Comparison of ENCODE assay signal across 8 mouse cellular contexts in the genomic region with DNA sequence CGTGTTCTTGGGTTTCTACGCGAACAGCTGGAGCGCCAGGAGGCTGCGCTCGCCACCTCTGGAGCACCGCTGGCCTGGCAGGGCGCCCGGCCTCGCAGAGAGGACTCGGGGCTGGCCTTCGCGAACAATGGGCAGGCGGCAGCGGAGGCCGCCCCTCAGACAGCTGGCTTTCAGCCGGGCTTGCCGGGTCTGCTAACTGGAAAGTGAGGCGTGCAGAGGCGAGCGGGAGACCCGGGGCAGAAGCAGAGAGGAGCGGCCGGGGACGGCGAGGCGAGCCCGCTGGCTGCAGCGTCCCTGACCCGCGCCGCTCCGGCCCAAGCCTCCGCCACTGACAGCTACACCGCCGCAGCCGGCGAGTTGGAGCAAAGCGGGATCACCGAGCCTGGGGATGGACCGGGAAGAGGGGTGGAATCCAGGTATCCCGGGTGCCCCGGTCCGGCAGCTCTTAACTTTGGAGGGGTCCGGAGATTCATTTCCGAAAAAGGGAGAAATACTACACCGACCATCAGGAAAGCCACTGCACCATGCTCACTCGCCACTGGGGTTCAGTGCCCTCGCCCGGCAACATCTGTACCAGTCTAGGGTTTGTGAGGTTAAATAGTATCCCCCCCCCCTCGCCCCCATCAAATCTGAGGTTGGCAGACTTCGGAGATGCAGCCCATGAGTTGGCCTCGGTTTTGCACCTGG. TPM values are rescaled to one million over a fixed set of nuclear protein-coding genes. Genes with fewer than 3 reads are reported as not detected.
DNase-seq lines count a peak whose midpoint lies in the region; ATAC-seq and TF ChIP-seq lines count a peak whose summit lies in the region.

No protein-coding gene starts in this region.

- no peaks in the 10 kb centered on the region for H3K36me3 ChIP-seq in embryonic facial prominence, embryonic 11.5 days (replicated peaks; ENCODE audit: control insufficient read depth, insufficient read depth, low read depth, low read length)
- H3K36me3 ChIP-seq in kidney, adult 2 months (ENCODE audit: control insufficient read depth, insufficient read depth, low read length), result no peaks in the 10 kb centered on the region
- no peaks in the 10 kb centered on the region for H3K36me3 ChIP-seq in liver, embryonic 11.5 days (ENCODE audit: control insufficient read depth, insufficient read depth, low read length)
- no peaks in the 10 kb centered on the region for H3K36me3 ChIP-seq in neural tube, embryonic 12.5 days

- whole genome bisulfite sequencing in embryonic facial prominence, embryonic 11.5 days, result under 1% methylated on average over 51 of the region's 53 CpGs
- under 1% methylated on average over 53 of the region's 53 CpGs for WGBS in kidney, adult 2 months
- 1% methylated on average over 53 of the region's 53 CpGs for WGBS in liver, embryonic 11.5 days
- WGBS in neural tube, embryonic 12.5 days, result under 1% methylated on average over 53 of the region's 53 CpGs

- no peak for TF ChIP-seq POLR2A in kidney, adult 2 months (IDR thresholded peaks at IDR 0.05; ENCODE audit: low read depth, low read length)

- H3K4me1 ChIP-seq in embryonic facial prominence, embryonic 11.5 days (ENCODE audit: control insufficient read depth, insufficient read depth, low read length), result 0 out of 2 replicates have a peak, but pooled peaks cover 2% of the 10 kb centered on the region
- no peaks in the 10 kb centered on the region for H3K4me1 ChIP-seq in kidney, adult 2 months (ENCODE audit: control insufficient read depth, insufficient read depth, low read length)
- H3K4me1 ChIP-seq in liver, embryonic 11.5 days (replicated peaks; ENCODE audit: control insufficient read depth, insufficient read depth, low read length), result no peaks in the 10 kb centered on the region; the same call in none of the 2 replicates
- H3K4me1 ChIP-seq in neural tube, embryonic 12.5 days, result peaks cover 35% of the 10 kb centered on the region; the same call in 1 of the 2 replicates

- ATAC-seq in embryonic facial prominence, embryonic 11.5 days (replicated peaks; ENCODE audit: insufficient number of reproducible peaks, low FRiP score, low TSS enrichment, low read depth), result peak; percentile 35
- ATAC-seq in liver, embryonic 11.5 days (replicated peaks; ENCODE audit: low FRiP score), result no peak
- ATAC-seq in neural tube, embryonic 12.5 days (ENCODE audit: low FRiP score, low read depth), result peak; percentile 51

- H3K9me3 ChIP-seq in embryonic facial prominence, embryonic 11.5 days (replicated peaks; ENCODE audit: control insufficient read depth, low read length), result no peaks in the 10 kb centered on the region
- no peaks in the 10 kb centered on the region for H3K9me3 ChIP-seq in liver, embryonic 11.5 days (ENCODE audit: control insufficient read depth, low read length)
- H3K9me3 ChIP-seq in neural tube, embryonic 12.5 days, result no peaks in the 10 kb centered on the region

- peak overlapping the region; percentile 88 for H3K4me3 ChIP-seq in embryonic facial prominence, embryonic 11.5 days (ENCODE audit: low read depth, low read length)
- peak overlapping the region; percentile 69 for H3K4me3 ChIP-seq in kidney, adult 2 months (ENCODE audit: insufficient read depth, low read depth, low read length)
- peak overlapping the region; percentile 65 for H3K4me3 ChIP-seq in liver, embryonic 11.5 days (ENCODE audit: low read depth, low read length)
- peak overlapping the region; percentile 85 for H3K4me3 ChIP-seq in neural tube, embryonic 12.5 days

- H3K9ac ChIP-seq in embryonic facial prominence, embryonic 11.5 days (replicated peaks; ENCODE audit: low read length), result peak overlapping the region; percentile 90
- peak overlapping the region; percentile 20; the same call in 1 of the 2 replicates for H3K9ac ChIP-seq in liver, embryonic 11.5 days (ENCODE audit: low read depth, low read length)
- peak overlapping the region; percentile 94 for H3K9ac ChIP-seq in neural tube, embryonic 12.5 days

- no peak for TF ChIP-seq CTCF in kidney, adult 2 months (conservative IDR thresholded peaks at IDR 0.05; ENCODE audit: insufficient read depth, insufficient read length, low read depth, low read length)

- H3K4me2 ChIP-seq in embryonic facial prominence, embryonic 11.5 days (ENCODE audit: low read depth, low read length), result peak overlapping the region; percentile 93
- peak overlapping the region; percentile 87 for H3K4me2 ChIP-seq in liver, embryonic 11.5 days
- H3K4me2 ChIP-seq in neural tube, embryonic 12.5 days (replicated peaks), result peak overlapping the region; percentile 90

- peaks cover 4% of the 10 kb centered on the region; the same call in 1 of the 2 replicates for H3K27me3 ChIP-seq in embryonic facial prominence, embryonic 11.5 days (ENCODE audit: control insufficient read depth, insufficient read depth, low read length)
- H3K27me3 ChIP-seq in kidney, adult 2 months (replicated peaks; ENCODE audit: control insufficient read depth, insufficient read depth, low read length), result no peaks in the 10 kb centered on the region; the same call in 1 of the 2 replicates
- H3K27me3 ChIP-seq in liver, embryonic 11.5 days (replicated peaks; ENCODE audit: control insufficient read depth, insufficient read depth, low read length), result peaks cover 85% of the 10 kb centered on the region
- peaks cover 9% of the 10 kb centered on the region; the same call in 1 of the 2 replicates for H3K27me3 ChIP-seq in neural tube, embryonic 12.5 days (replicated peaks)

- peak; percentile 35 to 61 for DNase-seq in urinary bladder, adult 18-20 months (ENCODE audit: low spot score in 2 of 2)
- no peak for DNase-seq in urinary bladder, postnatal 10 days (ENCODE audit: low spot score)
- peak; percentile 68 for DNase-seq in embryonic facial prominence, embryonic 11.5 days (ENCODE audit: low spot score)
- peak; percentile 60 for DNase-seq in heart, adult 8-10 months (ENCODE audit: low spot score)
- DNase-seq in kidney, adult 2 months, result peak; percentile 71
- peak; percentile 69 for DNase-seq in liver, embryonic 11.5 days (ENCODE audit: low spot score)
- peak; percentile 52 for DNase-seq in urinary bladder, postnatal 25 days (ENCODE audit: low spot score)

- peak overlapping the region; percentile 81; the same call in 1 of the 2 replicates for H3K27ac ChIP-seq in embryonic facial prominence, embryonic 11.5 days (replicated peaks; ENCODE audit: low read depth, low read length)
- H3K27ac ChIP-seq in kidney, adult 2 months (ENCODE audit: insufficient read depth, low read depth, low read length), result no peak overlapping the region
- H3K27ac ChIP-seq in liver, embryonic 11.5 days (ENCODE audit: low read depth, low read length), result no peak overlapping the region
- peak overlapping the region; percentile 86 for H3K27ac ChIP-seq in neural tube, embryonic 12.5 days

RNA-seq across cellular contexts. Expression of a gene that starts 1.0 kb away (rescaled TPM):
- polyA plus RNA-seq in embryonic facial prominence, embryonic 11.5 days (2014; fragmentation: Nextera tagmentation; extraction: Ambion mirVana), result 5.2 and 5.3 TPM in 2 replicates
- 10 to 100 TPM; 13.3 to 17.7 (median 15.5) TPM for total RNA-seq in heart, adult 8-10 months (2022)
- polyA plus RNA-seq in kidney, adult 2 months (2012; rRNA removed), result 0.30 and 0.33 TPM in 2 replicates
- 0.44 and 0.45 TPM in 2 replicates for polyA plus RNA-seq in liver, embryonic 11.5 days (2014; fragmentation: Nextera tagmentation; extraction: Ambion mirVana)
- polyA plus RNA-seq in neural tube, embryonic 12.5 days (2016; fragmentation: Nextera tagmentation; extraction: Ambion mirVana), result 6.1 and 7.5 TPM in 2 replicates

RNA-seq across cellular contexts. Expression of a gene that starts 1.2 kb away (rescaled TPM):
- polyA plus RNA-seq in embryonic facial prominence, embryonic 11.5 days (2014; fragmentation: Nextera tagmentation; extraction: Ambion mirVana), result 0.81 and 1.7 TPM in 2 replicates
- total RNA-seq in heart, adult 8-10 months (2022), result 1 to 10 TPM; 2.7 to 3.3 (median 2.9) TPM
- 0.12 and 0.14 TPM in 2 replicates for polyA plus RNA-seq in kidney, adult 2 months (2012; rRNA removed)
- polyA plus RNA-seq in liver, embryonic 11.5 days (2014; fragmentation: Nextera tagmentation; extraction: Ambion mirVana), result not detected in 2 replicates
- polyA plus RNA-seq in neural tube, embryonic 12.5 days (2016; fragmentation: Nextera tagmentation; extraction: Ambion mirVana), result 1.9 and 2.5 TPM in 2 replicates

RNA-seq across cellular contexts. Expression of a gene that starts 48.0 kb away (rescaled TPM):
- 13.7 and 14.6 TPM in 2 replicates for polyA plus RNA-seq in embryonic facial prominence, embryonic 11.5 days (2014; fragmentation: Nextera tagmentation; extraction: Ambion mirVana)
- 10 to 100 TPM; 35.6 to 37.5 (median 36.0) TPM for total RNA-seq in heart, adult 8-10 months (2022)
- 16.8 and 18.1 TPM in 2 replicates for polyA plus RNA-seq in kidney, adult 2 months (2012; rRNA removed)
- polyA plus RNA-seq in liver, embryonic 11.5 days (2014; fragmentation: Nextera tagmentation; extraction: Ambion mirVana), result 14.9 and 16.2 TPM in 2 replicates
- polyA plus RNA-seq in neural tube, embryonic 12.5 days (2016; fragmentation: Nextera tagmentation; extraction: Ambion mirVana), result 13.6 and 13.9 TPM in 2 replicates

Comparison
In these comparisons a context has a peak if more than half of its experiments do, and no peak if none do; other contexts are left out.
1. H3K27ac ChIP-seq: peak in embryonic facial prominence, embryonic 11.5 days (single experiment) and neural tube, embryonic 12.5 days (single experiment); none in kidney, adult 2 months (single experiment) and liver, embryonic 11.5 days (single experiment).
2. H3K9ac ChIP-seq: peak in every context shown above with its lines; median percentile 94 in neural tube, embryonic 12.5 days; 90 in embryonic facial prominence, embryonic 11.5 days; 20 in liver, embryonic 11.5 days.
3. Peak in every context shown above with its lines, with median percentiles within 50 percentile points of each other: H3K4me2 ChIP-seq and H3K4me3 ChIP-seq.